Mouse (Mus musculus): Measurements from ENCODE around the gene Acp1. TPM values are rescaled to one million over a fixed set of nuclear protein-coding genes. Genes with fewer than 3 reads are reported as not detected.

The Acp1 gene
- 66.4 TPM for polyA plus RNA-seq (2017; shearing (Covaris generic))

DNA sequence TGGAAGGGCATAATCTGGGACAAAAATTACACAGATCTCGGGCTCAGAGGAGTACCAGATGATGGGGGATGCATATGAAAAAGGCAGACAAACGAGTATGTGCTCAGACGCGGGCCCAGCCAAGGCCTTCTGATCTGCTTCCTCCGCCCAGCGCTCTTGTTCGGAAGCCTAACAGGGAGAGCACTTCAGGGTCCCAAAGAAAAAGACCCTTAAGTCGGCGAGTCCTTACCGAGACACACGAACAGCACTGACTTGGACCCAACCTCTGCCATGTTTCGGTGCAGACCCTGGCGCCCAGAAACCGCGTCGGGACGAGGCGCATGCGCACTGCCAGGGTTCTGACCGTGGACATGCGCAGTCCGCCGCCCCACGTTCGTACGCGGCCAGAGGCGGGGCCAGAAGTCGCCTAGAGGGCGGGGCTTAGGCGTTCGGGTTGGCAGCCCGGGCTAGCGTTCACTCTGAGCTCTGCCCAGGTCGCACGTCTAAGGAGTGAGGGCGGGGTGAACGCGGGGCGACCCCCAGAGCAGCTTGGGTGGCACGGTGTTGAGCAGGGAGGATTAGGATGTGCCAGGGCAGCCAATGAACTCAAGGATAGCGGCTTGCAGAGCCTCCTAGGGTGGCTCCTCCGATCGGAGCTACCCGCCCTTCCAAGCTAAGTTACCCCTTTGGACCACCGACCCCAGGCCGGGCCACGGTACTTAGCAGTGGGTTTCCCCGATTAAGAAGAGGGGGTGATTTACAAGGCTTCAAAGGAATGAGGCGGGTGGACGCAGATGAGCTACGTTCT, at the start of gene Acp1, which contains the start of gene Sh3yl1:
Gene Acp1 (minus strand): TSS at position 329 of the 787 bp plus-strand sequence.
Gene Sh3yl1 (plus strand): TSS at position 408 of the 787 bp plus-strand sequence.

DNA sequence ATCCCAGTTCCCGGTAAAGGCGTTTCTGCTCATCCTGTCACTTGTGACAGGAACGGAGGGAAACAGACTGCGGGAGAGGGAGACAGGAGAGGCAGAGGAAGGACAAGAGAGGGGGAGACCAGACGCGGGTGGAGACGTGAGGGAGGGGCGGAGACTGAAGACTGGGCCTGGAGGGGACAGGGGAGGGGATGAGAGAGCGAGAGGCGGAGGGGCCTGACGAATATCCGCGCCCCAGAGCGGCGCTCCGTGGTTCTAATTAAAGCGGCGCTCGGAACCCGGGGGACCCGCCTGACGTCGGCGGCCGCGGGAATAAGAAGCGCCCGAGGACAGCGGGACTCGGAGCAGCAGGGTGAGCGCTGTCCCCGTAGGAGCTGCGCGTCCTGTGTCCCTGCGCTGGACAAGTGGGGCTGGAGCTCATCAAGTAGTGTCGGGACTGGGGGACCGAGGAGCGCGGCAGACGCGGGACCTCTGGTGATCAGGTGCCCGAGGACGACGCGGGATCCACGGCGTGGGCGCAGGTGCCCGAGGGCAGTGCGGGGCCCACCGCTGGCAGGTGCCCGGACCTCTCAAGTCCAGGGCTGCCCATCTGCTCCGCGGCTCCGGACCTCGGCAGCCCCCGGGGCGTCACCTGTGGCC, 27.3 kb downstream of the Acp1 start, which contains the start of gene Alkal2:
Gene Alkal2 (plus strand): TSS at position 337 of the 636 bp plus-strand sequence.

Other genes with a start within 250 kb of the Acp1 start
- gene Alkal2, start 27.3 kb downstream of the Acp1 start, polyA plus RNA-seq (2017; shearing (Covaris generic)): not detected
- gene Sh3yl1, start 79 bp upstream of the Acp1 start, polyA plus RNA-seq (2017; shearing (Covaris generic)): 1.0 TPM
- gene Fam110c, start 162.3 kb upstream of the Acp1 start, polyA plus RNA-seq (2017; shearing (Covaris generic)): 0.80 TPM

Data from inflammation-experienced regulatory T-cells, adult 16 weeks (primary cell).